Mouse (Mus musculus) olfactory bulb, adult 2 months (tissue): ENCODE data around the gene Tacr2. TPM values are rescaled to one million over a fixed set of nuclear protein-coding genes. Genes with fewer than 3 reads are reported as not detected.

Experiments
- H3K27ac ChIP-seq: fragments of 200-500 bp; 2 replicates; pipeline ENCODE4 v1.5.1; 2012; ENCODE audit warnings: low read depth, low read length; ENCODE audit not compliant: insufficient read depth
- H3K4me1 ChIP-seq: fragments of 200-500 bp; 2 replicates; pipeline ENCODE4 v1.6.1; 2012; ENCODE audit warnings: low read length; ENCODE audit not compliant: control insufficient read depth, insufficient read depth
- H3K4me3 ChIP-seq: fragments of 200-500 bp; 2 replicates; pipeline ENCODE4 v1.5.1; 2012; ENCODE audit warnings: mild to moderate bottlenecking, low read depth, low read length, moderate library complexity; ENCODE audit not compliant: insufficient read depth
- CTCF ChIP-seq: fragments of 200-500 bp; IDR thresholded peaks from 2 replicates; pipeline ENCODE4 v1.5.1; 2012; ENCODE audit warnings: low read depth, mild to moderate bottlenecking, low read length, moderate library complexity; ENCODE audit not compliant: insufficient read depth
- POLR2A ChIP-seq: fragments of 200-500 bp; IDR thresholded peaks from 2 replicates; pipeline ENCODE4 v1.6.1; 2012; ENCODE audit warnings: mild to moderate bottlenecking, low read depth, low read length, moderate library complexity; ENCODE audit not compliant: insufficient read depth
- WGBS: fragments of 180-500 bp; shearing (Covaris S2); methylation state at CpG from one replicate; pipeline ENCODE4 v1.1.7; 2018; 5-methylcytosine and 5-hydroxymethylcytosine counted together
- polyA plus RNA-seq: library from polyadenylated mRNA; stranded (reverse); fragments of >200 nt; gene quantifications from 2 replicates; pipeline ENCODE4 v1.2.4, GENCODE M21; 2012; ENCODE audit warnings: low replicate concordance; ENCODE audit not compliant: missing spikeins, insufficient read depth, insufficient read length

Gene Tacr2
- not detected in 2 replicates for polyA plus RNA-seq

GRCm38 (mm10) chr10:62252000-62252488 lies at the start of gene Tacr2:
Gene Tacr2, plus strand, starts transcription at chr10:62252438.
- H3K4me3 ChIP-seq: no peak within 1 kb of the TSS
- peaks cover 15% of the 10 kb centered on the region for H3K4me1 ChIP-seq
- no peak for TF ChIP-seq POLR2A
- TF ChIP-seq CTCF: no peak
- no peak within 1 kb of the TSS for H3K27ac ChIP-seq
- WGBS: 64% methylated on average over 12 of the region's 12 CpGs

GRCm38 (mm10) chr10:62202574-62202973 lies 49.7 kb upstream of the Tacr2 start:
- Histone ChIP-seq H3K4me3 (no peak overlapping the region), H3K4me1 (peaks cover 16% of the 10 kb centered on the region), H3K27ac (peak overlapping the region; percentile 9; the same call in 1 of the 2 replicates)
- TF ChIP-seq CTCF: no peak
- TF ChIP-seq POLR2A: no peak
- whole genome bisulfite sequencing: 55% methylated on average over 6 of the region's 6 CpGs

GRCm38 (mm10) chr10:62208241-62208896 lies 43.9 kb upstream of the Tacr2 start:
- TF ChIP-seq CTCF (no peak), POLR2A (no peak)
- no peak overlapping the region for H3K4me3 ChIP-seq
- H3K4me1 ChIP-seq: peaks cover 29% of the 10 kb centered on the region
- WGBS: 62% methylated on average over 10 of the region's 10 CpGs
- peak overlapping the region; percentile 73 for H3K27ac ChIP-seq

- Histone ChIP-seq H3K4me3 (no peak overlapping the region), H3K27ac (no peak overlapping the region), H3K4me1 (peaks cover 36% of the 10 kb centered on the region)
- 68% methylated on average over 5 of the region's 6 CpGs for WGBS
- TF ChIP-seq POLR2A (no peak), CTCF (no peak)
These were observed 40.9 kb upstream of the Tacr2 start for GRCm38 (mm10) chr10:62211310-62211709.

GRCm38 (mm10) chr10:62215169-62215616 lies 37.0 kb upstream of the Tacr2 start:
- TF ChIP-seq CTCF (no peak), POLR2A (no peak)
- Histone ChIP-seq H3K27ac (no peak overlapping the region), H3K4me3 (no peak overlapping the region), H3K4me1 (peaks cover 30% of the 10 kb centered on the region)
- WGBS: 56% methylated on average over 5 of the region's 5 CpGs

DNA sequence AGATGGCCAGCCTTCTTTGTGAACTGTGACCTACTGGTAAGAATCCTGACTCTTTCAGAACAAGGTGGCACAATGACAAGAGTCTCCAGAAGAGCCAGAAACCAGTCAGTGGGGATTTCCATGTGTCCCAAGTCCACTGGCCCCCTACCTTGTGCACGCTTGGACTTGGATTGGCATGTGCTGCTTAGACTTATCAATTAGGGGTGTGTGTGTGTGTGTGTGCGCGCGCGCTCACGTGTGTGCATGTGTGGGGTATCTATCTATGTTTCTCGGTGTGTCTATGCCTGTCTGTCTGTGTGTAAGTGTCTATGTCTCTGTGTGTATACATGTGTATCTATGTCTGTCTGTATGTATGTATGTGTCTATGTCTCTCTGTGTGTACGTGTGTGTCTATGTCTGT lies 36.6 kb upstream of the Tacr2 start:
- Histone ChIP-seq H3K4me3 (no peak overlapping the region), H3K4me1 (peaks cover 28% of the 10 kb centered on the region), H3K27ac (peak overlapping the region; percentile 48; the same call in 1 of the 2 replicates)
- TF ChIP-seq POLR2A (no peak), CTCF (no peak)
- 96% methylated on average over 8 of the region's 8 CpGs for WGBS

DNA sequence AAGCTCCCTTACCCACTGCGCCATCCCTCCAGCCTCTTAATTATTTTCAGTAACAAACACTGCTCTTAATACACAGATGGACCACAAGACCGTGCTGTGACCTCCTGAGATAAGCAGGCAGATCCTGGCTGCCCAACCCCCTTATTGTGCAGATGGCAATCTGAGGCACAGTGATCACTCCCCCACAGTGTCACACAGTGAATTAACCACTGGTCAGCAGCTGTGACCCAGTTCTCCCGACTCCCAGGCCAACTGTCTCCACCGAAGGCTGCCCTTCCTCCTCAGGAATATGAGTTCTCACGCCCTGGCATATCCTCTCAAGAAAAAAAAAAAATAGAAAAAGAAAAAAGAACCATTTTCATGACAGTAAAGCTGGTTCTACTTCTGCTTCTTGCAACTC lies 35.6 kb upstream of the Tacr2 start:
- H3K4me3 ChIP-seq: no peak overlapping the region
- WGBS: 69% methylated on average over 5 of the region's 5 CpGs

GRCm38 (mm10) chr10:62217196-62217595 lies 35.0 kb upstream of the Tacr2 start:
- TF ChIP-seq CTCF (no peak), POLR2A (no peak)
- H3K27ac ChIP-seq: peak overlapping the region; percentile 1; the same call in 1 of the 2 replicates
- H3K4me1 ChIP-seq: peaks cover 20% of the 10 kb centered on the region
- WGBS: 73% methylated on average over 8 of the region's 8 CpGs
- no peak overlapping the region for H3K4me3 ChIP-seq

More for the DNA sequence above, 35.6 kb upstream of the Tacr2 start:
- 0 out of 2 replicates have a peak overlapping the region, but pooled peaks have one; percentile 1 for H3K27ac ChIP-seq
- TF ChIP-seq CTCF (no peak), POLR2A (no peak)
- H3K4me1 ChIP-seq: peaks cover 21% of the 10 kb centered on the region

DNA sequence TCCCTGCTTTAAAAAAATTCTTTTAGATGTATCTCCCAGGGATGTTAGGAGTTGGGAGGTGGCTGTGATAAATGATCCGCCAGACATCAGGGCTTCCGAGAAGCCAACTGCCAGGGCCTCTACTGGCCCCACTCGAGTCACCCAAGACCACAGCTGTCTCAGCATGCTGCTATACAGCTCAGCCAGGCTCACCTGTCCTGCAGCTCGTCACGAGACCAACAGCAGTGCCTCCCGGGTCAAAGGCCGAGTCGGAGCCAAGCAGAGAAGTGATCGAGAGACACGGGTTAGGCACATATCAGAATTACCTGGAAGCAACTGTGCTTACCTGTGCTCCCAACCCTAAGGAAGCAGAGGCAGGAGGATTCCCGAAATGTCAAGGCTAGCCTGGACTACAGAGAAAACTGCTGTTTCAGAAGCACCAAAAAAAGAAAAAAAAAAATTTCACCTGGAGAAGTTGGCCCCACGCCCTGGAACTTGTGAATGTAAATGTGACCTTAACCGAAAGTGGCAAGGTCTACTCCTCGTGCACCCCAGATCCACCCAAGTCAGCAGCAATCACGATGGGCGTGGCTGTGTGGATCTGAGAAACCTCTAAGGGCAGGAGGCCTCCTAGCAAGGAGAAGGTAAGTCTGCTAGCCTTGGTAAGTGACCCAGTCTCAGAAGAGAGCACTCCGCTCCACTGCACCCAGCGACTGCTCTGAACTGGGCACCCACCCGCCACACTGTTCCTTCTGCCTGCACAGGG lies 34.0 kb upstream of the Tacr2 start:
- TF ChIP-seq POLR2A (no peak), CTCF (no peak)
- WGBS: 93% methylated on average over 19 of the region's 19 CpGs
- peaks cover 20% of the 10 kb centered on the region for H3K4me1 ChIP-seq
- H3K27ac ChIP-seq: no peak overlapping the region
- no peak overlapping the region for H3K4me3 ChIP-seq
